Mouse (Mus musculus) hindbrain, embryonic 16.5 days (tissue): ENCODE measurements around the gene Hnrnpab. TPM values are rescaled to one million over a fixed set of nuclear protein-coding genes. Genes with fewer than 3 reads are reported as not detected.
"Not testable (repeated sequence)": the region's sequence is repeated elsewhere in the genome, so short reads cannot be mapped to it uniquely, and the experiment has no call there.

Experiments
- ATAC-seq: fragments of 200-750 bp; cut with Nextera tagmentation; 2 replicates; pipeline ENCODE4 v1.8.0; 2017; ENCODE audit warnings: moderate TSS enrichment, moderate library complexity
- H3K27ac ChIP-seq: fragments of 300-500 bp; sonication (generic); 2 replicates; pipeline ENCODE4 v1.5.1; 2014; ENCODE audit warnings: low read depth, mild to moderate bottlenecking, control low read depth, low read length, moderate library complexity
- H3K27me3 ChIP-seq: fragments of 300-500 bp; sonication (generic); replicated peaks from 2 replicates; pipeline ENCODE4 v1.6.1; 2014; ENCODE audit warnings: low read length; ENCODE audit not compliant: control insufficient read depth, insufficient read depth
- H3K36me3 ChIP-seq: fragments of 300-500 bp; sonication (generic); 2 replicates; pipeline ENCODE4 v1.6.1; 2014; ENCODE audit warnings: mild to moderate bottlenecking, low read length, moderate library complexity, mixed read lengths; ENCODE audit not compliant: control insufficient read depth, insufficient read depth
- H3K4me1 ChIP-seq: fragments of 300-500 bp; sonication (generic); 2 replicates; pipeline ENCODE4 v1.6.1; 2014; ENCODE audit warnings: low read depth, low read length; ENCODE audit not compliant: control insufficient read depth, insufficient read depth
- H3K4me2 ChIP-seq: fragments of 300-500 bp; sonication (generic); 2 replicates; pipeline ENCODE4 v1.6.1; 2014; ENCODE audit warnings: mild to moderate bottlenecking, low read length, control low read depth, moderate library complexity
- H3K4me3 ChIP-seq: fragments of 300-500 bp; sonication (generic); 2 replicates; pipeline ENCODE4 v1.5.1; 2014; ENCODE audit warnings: mild to moderate bottlenecking, low read length, control low read depth, moderate library complexity
- H3K9ac ChIP-seq: fragments of 300-500 bp; sonication (generic); 2 replicates; pipeline ENCODE4 v1.6.1; 2014; ENCODE audit warnings: low read depth, mild to moderate bottlenecking, control low read depth, low read length, moderate library complexity
- H3K9me3 ChIP-seq: fragments of 300-500 bp; sonication (generic); 2 replicates; pipeline ENCODE4 v1.6.1; 2014; ENCODE audit warnings: mild to moderate bottlenecking, low read length, moderate library complexity; ENCODE audit not compliant: control insufficient read depth
- WGBS: fragments of 180-500 bp; shearing (Covaris S2); extraction: QIAGEN DNeasy Blood & Tissue Kit; methylation state at CpG from one replicate; pipeline ENCODE4 v1.1.7; 2014; 5-methylcytosine and 5-hydroxymethylcytosine counted together
- polyA plus RNA-seq: library from polyadenylated mRNA; unstranded; fragments of >200 nt; fragmentation: Nextera tagmentation; extraction: Ambion mirVana; gene quantifications from 2 replicates; pipeline ENCODE4 v1.2.1, GENCODE M21; 2015

Gene Hnrnpab
- polyA plus RNA-seq, 1 experiment from 2014 or later: 221 TPM

- H3K9ac ChIP-seq: no peak overlapping the region
- no peak for ATAC-seq
- H3K27me3 ChIP-seq: no peaks in the 10 kb centered on the region
- no peaks in the 10 kb centered on the region for H3K36me3 ChIP-seq
- peak overlapping the region; percentile 20; the same call in 1 of the 2 replicates for H3K4me2 ChIP-seq
- peaks cover 17% of the 10 kb centered on the region for H3K4me1 ChIP-seq
- H3K27ac ChIP-seq: 0 out of 2 replicates have a peak overlapping the region, but pooled peaks have one; percentile 5
- no peaks in the 10 kb centered on the region for H3K9me3 ChIP-seq
- H3K4me3 ChIP-seq: no peak overlapping the region
- 4% methylated on average over 17 of the region's 17 CpGs for WGBS
Measured at GRCm38 (mm10) chr11:51637971-51638414, 31.3 kb upstream of the Hnrnpab start.

DNA sequence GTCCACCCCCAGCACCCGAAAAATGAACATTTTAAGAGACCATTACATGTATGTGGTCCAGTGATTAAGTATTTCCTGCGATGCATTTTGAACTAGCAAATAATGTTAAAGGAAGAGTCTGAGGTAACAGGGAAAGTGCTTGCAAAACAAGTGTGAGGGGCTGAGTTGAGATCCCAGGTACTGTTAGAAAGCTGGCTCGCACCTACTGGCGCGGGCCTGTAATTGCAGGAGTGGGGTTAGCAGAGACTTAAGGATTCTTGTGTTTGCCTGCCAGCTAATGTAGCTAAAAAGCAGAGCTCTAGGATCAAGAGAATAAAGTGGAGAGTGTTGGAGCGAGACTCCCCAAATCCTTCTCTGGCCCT, 29.7 kb upstream of the Hnrnpab start:
- Histone ChIP-seq H3K4me1 (peaks cover 17% of the 10 kb centered on the region), H3K27ac (peak overlapping the region; percentile 83), H3K27me3 (no peaks in the 10 kb centered on the region), H3K4me2 (peak overlapping the region; percentile 56), H3K4me3 (peak overlapping the region; percentile 93), H3K9ac (peak overlapping the region; percentile 94), H3K9me3 (no peaks in the 10 kb centered on the region), H3K36me3 (no peaks in the 10 kb centered on the region)
- WGBS: 6% methylated on average over 6 of the region's 6 CpGs
- peak; percentile 25; the same call in 1 of the 2 replicates for ATAC-seq

DNA sequence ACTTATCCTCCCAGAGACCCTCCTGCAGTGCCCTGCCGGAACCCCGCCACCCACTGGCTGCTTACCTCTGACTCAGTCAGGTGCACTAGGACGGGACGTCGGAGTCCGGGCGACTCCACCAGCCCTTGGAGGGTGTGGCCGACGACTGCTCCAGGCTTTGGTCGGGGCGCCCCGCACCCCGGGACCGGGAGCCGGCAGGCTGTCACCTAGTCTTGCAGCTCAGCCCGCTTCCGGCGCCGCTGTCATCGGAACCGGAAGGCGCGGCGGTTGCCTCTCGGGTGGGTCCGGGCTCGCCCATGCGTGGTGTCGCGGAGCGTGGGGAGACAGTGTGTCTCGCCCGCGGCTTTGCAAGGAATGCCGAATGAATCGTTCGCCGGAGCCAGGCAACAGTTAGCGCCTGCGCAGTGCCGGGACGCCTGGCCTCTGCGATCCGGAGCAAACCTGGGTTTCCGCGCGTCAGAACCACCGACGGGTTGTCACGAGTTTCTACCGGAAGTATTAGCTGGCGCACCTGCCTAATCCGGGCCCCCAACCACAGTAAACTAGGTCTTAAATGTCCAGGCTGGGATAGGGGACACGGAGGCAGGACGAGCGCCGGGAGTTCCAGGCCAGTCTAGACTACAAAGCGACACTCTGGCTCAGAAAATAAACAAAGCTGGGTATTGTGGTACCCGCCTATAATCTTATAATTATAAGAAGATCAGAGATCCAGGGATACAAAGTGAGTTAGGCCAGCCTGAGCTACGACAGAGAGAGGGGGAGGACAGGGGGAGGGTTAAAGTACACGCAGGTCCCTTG, 29.1 kb upstream of the Hnrnpab start, which contains the start of gene Rmnd5b:
Rmnd5b (minus strand) TSS at position 372 of the 798 bp plus-strand sequence.
- no peaks in the 10 kb centered on the region for H3K36me3 ChIP-seq
- WGBS: under 1% methylated on average over 61 of the region's 61 CpGs
- peak; percentile 94 for ATAC-seq
- H3K9me3 ChIP-seq: no peaks in the 10 kb centered on the region
- peak within 1 kb of the TSS; percentile 93 for H3K4me3 ChIP-seq
- H3K9ac ChIP-seq: peak within 1 kb of the TSS; percentile 94
- peak within 1 kb of the TSS; percentile 83 for H3K27ac ChIP-seq
- H3K27me3 ChIP-seq: no peaks in the 10 kb centered on the region
- H3K4me1 ChIP-seq: peaks cover 17% of the 10 kb centered on the region
- H3K4me2 ChIP-seq: peak within 1 kb of the TSS; percentile 56

- ATAC-seq: no peak
- Histone ChIP-seq H3K4me1 (peaks cover 17% of the 10 kb centered on the region), H3K4me3 (peak overlapping the region; percentile 93), H3K27me3 (no peaks in the 10 kb centered on the region), H3K9me3 (no peaks in the 10 kb centered on the region), H3K27ac (peak overlapping the region; percentile 83), H3K36me3 (no peaks in the 10 kb centered on the region), H3K4me2 (peak overlapping the region; percentile 56), H3K9ac (peak overlapping the region; percentile 94)
- WGBS: 18% methylated on average over 6 of the region's 6 CpGs
Measured at GRCm38 (mm10) chr11:51635127-51635524, 28.5 kb upstream of the Hnrnpab start.

DNA sequence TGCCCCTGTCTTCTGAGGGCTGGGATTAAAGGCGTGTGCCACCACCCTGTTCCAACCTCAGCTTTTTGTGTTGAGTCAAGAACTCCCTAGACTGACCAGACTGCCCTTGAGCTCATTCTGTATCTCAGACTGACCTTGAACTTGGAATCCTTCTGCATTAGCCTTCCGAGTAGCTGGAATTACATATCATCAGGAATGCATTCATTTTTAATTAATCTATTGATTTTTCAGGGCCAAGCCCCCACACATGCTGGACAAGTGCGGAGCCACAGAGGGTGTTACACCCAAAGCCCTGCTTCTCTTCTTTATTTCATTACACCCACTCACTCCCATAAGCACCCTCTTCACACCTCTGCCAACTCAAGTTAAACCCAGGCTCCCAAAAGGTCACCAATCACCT, 27.1 kb upstream of the Hnrnpab start:
- Histone ChIP-seq H3K4me2 (no peak overlapping the region), H3K9me3 (no peaks in the 10 kb centered on the region), H3K27ac (no peak overlapping the region), H3K36me3 (peaks cover 3% of the 10 kb centered on the region; the same call in 1 of the 2 replicates), H3K9ac (no peak overlapping the region), H3K4me3 (no peak overlapping the region), H3K4me1 (peaks cover 17% of the 10 kb centered on the region), H3K27me3 (no peaks in the 10 kb centered on the region)
- WGBS: 99% methylated on average over 3 of the region's 3 CpGs
- no peak for ATAC-seq

DNA sequence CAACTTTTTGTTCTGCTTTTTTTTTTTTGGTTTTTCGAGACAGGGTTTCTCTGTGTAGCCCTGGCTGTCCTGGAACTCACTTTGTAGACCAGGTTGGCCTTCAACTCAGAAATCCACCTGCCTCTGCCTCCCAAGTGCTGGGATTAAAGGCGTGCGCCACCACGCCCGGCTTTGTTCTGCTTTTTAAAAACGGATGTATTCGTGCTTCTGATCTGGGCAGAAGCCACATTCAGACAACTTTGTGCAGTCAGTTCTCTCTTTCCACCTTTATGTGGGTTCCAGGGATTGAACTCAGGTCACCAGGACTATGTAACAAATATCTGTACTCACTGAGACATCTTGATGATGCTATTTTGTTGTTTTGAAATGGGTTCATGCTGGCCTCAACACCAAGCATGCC, 26.6 kb upstream of the Hnrnpab start:
- H3K4me3 ChIP-seq, H3K27me3 ChIP-seq, H3K9me3 ChIP-seq, H3K36me3 ChIP-seq, H3K27ac ChIP-seq, H3K4me2 ChIP-seq, H3K9ac ChIP-seq, ATAC-seq: not testable (repeated sequence)
- 96% methylated on average over 7 of the region's 7 CpGs for WGBS
- peaks cover 17% of the 10 kb centered on the region for H3K4me1 ChIP-seq

GRCm38 (mm10) chr11:51632130-51632753, 25.6 kb upstream of the Hnrnpab start:
- H3K9ac ChIP-seq: no peak overlapping the region
- 93% methylated on average over 6 of the region's 6 CpGs for WGBS
- no peaks in the 10 kb centered on the region for H3K27me3 ChIP-seq
- peaks cover 9% of the 10 kb centered on the region; the same call in 1 of the 2 replicates for H3K36me3 ChIP-seq
- no peak overlapping the region for H3K4me3 ChIP-seq
- no peak for ATAC-seq
- no peak overlapping the region for H3K27ac ChIP-seq
- H3K4me1 ChIP-seq: peaks cover 17% of the 10 kb centered on the region
- H3K4me2 ChIP-seq: no peak overlapping the region
- H3K9me3 ChIP-seq: no peaks in the 10 kb centered on the region

- no peak overlapping the region for H3K9ac ChIP-seq
- peaks cover 8% of the 10 kb centered on the region for H3K4me1 ChIP-seq
- WGBS: 85% methylated on average over 15 of the region's 15 CpGs
- no peak overlapping the region for H3K27ac ChIP-seq
- peaks cover 28% of the 10 kb centered on the region for H3K36me3 ChIP-seq
- H3K4me2 ChIP-seq: no peak overlapping the region
- no peak overlapping the region for H3K4me3 ChIP-seq
- H3K9me3 ChIP-seq: no peaks in the 10 kb centered on the region
- no peaks in the 10 kb centered on the region for H3K27me3 ChIP-seq
- no peak for ATAC-seq
Measured at GRCm38 (mm10) chr11:51629651-51630314, 23.1 kb upstream of the Hnrnpab start.

GRCm38 (mm10) chr11:51627907-51628306, 21.3 kb upstream of the Hnrnpab start:
- ATAC-seq: no peak
- no peaks in the 10 kb centered on the region for H3K4me1 ChIP-seq

More at GRCm38 (mm10) chr11:51627907-51628306, 21.3 kb upstream of the Hnrnpab start:
- H3K9me3 ChIP-seq: no peaks in the 10 kb centered on the region
- no peak overlapping the region for H3K27ac ChIP-seq
- no peak overlapping the region for H3K9ac ChIP-seq
- no peak overlapping the region for H3K4me2 ChIP-seq
- 88% methylated on average over 8 of the region's 8 CpGs for WGBS
- H3K27me3 ChIP-seq: no peaks in the 10 kb centered on the region
- H3K36me3 ChIP-seq: peaks cover 39% of the 10 kb centered on the region
- no peak overlapping the region for H3K4me3 ChIP-seq
